Mouse (Mus musculus): ENCODE measurements at regions not wholly inside any gene's neighbourhood (a gene's known extent, or its start where the extent isn't known, plus 50 kb on each side); places are given as distances from the start of the nearest gene placed in this dataset.
A peak's percentile ranks its signal among the peaks of the same experiment; 100 is the strongest.
"Not testable (repeated sequence)": the region's sequence is repeated elsewhere in the genome, so short reads cannot be mapped to it uniquely, and the experiment has no call there.

DNA sequence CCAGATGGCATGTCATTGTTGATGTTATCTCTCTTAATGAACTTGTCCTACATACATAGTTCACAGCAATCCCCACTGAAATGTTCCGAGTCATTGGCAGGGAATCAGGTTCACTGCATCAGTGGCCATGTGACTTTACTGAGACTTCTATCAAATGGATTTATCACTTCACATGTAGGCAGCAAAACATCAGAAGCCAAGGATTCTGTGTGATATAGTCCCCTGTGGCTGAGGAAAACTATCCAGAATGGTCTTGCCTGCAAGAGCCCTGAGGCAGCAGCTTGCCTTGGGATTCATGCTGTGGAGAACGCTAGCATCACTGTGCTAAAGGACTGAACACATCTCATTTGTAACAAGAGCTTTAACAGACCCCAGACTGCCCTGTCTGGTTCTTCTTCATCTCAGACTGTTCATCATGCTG lies 1468.2 kb downstream of the Zfp704 start:
- H3K9me3 ChIP-seq: no peaks in the 10 kb centered on the region
- no peaks in the 10 kb centered on the region for H3K4me1 ChIP-seq
- H3K27ac ChIP-seq: no peak overlapping the region
- no peak overlapping the region for H3K4me2 ChIP-seq (replicated peaks)
- no peak overlapping the region for H3K9ac ChIP-seq
- 54% methylated on average over 2 of the region's 2 CpGs for WGBS
- H3K36me3 ChIP-seq: no peaks in the 10 kb centered on the region
- H3K4me3 ChIP-seq: no peak overlapping the region
- no peak for ATAC-seq (ENCODE audit: low FRiP score, low read depth)
- no peaks in the 10 kb centered on the region for H3K27me3 ChIP-seq

DNA sequence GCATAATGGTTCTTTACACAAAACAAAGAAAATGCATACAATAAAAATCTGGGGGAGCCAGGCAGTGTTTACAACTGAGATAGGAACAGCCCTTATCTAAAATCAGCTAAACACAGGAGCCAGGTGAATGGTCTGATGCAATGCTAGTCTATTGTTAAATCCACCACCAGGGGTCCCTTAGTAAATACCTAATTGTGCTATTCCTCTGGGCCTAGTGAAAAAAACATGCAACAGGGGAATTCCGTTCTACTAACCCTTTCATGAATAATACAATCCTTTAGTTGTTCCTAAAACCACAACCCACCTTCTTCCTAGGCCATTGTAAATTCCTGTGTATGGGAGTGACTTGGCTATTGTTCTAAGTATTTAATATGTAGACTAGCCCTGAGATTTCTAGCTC lies 1486.2 kb downstream of the Zfp704 start:
- H3K27me3 ChIP-seq; ATAC-seq (ENCODE audit: low FRiP score, low read depth); H3K9ac ChIP-seq; H3K36me3 ChIP-seq; H3K27ac ChIP-seq; H3K4me3 ChIP-seq; H3K4me2 ChIP-seq (replicated peaks); H3K9me3 ChIP-seq; H3K4me1 ChIP-seq: not testable (repeated sequence)
- 53% methylated on average over 1 of the region's 1 CpGs for WGBS

- 67% methylated on average over 3 of the region's 3 CpGs for WGBS
- Histone ChIP-seq H3K4me3 (no peak overlapping the region), H3K4me2 (replicated peaks) (no peak overlapping the region)
These were observed 1486.7 kb downstream of the Zfp704 start for GRCm38 (mm10) chr3:8123141-8123540.

DNA sequence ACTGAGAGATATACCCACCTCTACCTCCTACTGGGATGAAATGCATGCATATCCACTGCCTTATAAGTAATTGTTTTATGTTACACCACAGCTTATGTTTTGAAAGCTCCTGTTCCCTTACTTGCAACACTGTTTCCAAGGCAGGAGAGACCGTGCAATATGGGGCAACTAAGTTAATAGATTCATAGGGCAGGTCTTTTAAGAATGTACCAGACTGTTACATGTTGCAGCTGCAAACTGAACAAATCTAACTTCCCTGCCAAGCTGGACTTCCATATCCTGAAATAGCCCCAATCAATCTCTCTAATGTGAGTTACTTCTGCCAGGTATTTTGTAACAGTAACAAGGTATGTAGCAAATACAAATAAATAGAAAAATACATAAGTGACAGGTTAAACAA lies 1478.0 kb upstream of the 1700008P02Rik start:
- 92% methylated on average over 1 of the region's 1 CpGs for WGBS
- no peaks in the 10 kb centered on the region for H3K4me1 ChIP-seq
- ATAC-seq (ENCODE audit: low FRiP score, low read depth): no peak

More at GRCm38 (mm10) chr3:8123141-8123540, 1486.7 kb downstream of the Zfp704 start:
- Histone ChIP-seq H3K36me3 (no peaks in the 10 kb centered on the region), H3K9me3 (no peaks in the 10 kb centered on the region), H3K27me3 (no peaks in the 10 kb centered on the region), H3K4me1 (no peaks in the 10 kb centered on the region), H3K9ac (no peak overlapping the region), H3K27ac (no peak overlapping the region)
- ATAC-seq (ENCODE audit: low FRiP score, low read depth): no peak

GRCm38 (mm10) chr3:8084749-8085148 lies 1464.5 kb upstream of the 1700008P02Rik start:
- no peaks in the 10 kb centered on the region for H3K9me3 ChIP-seq
- no peak overlapping the region for H3K4me2 ChIP-seq (replicated peaks)
- no peak overlapping the region for H3K27ac ChIP-seq
- no peaks in the 10 kb centered on the region for H3K36me3 ChIP-seq
- WGBS: 69% methylated on average over 2 of the region's 2 CpGs
- no peaks in the 10 kb centered on the region for H3K4me1 ChIP-seq
- ATAC-seq (ENCODE audit: low FRiP score, low read depth): no peak
- H3K4me3 ChIP-seq: no peak overlapping the region
- no peak overlapping the region for H3K9ac ChIP-seq
- no peaks in the 10 kb centered on the region for H3K27me3 ChIP-seq

More for the DNA sequence above, 1478.0 kb upstream of the 1700008P02Rik start:
- no peak overlapping the region for H3K27ac ChIP-seq
- H3K9me3 ChIP-seq: no peaks in the 10 kb centered on the region
- no peak overlapping the region for H3K4me3 ChIP-seq
- no peaks in the 10 kb centered on the region for H3K36me3 ChIP-seq
- H3K27me3 ChIP-seq: no peaks in the 10 kb centered on the region
- no peak overlapping the region for H3K9ac ChIP-seq
- H3K4me2 ChIP-seq (replicated peaks): no peak overlapping the region

GRCm38 (mm10) chr3:8053711-8054110 lies 1433.5 kb upstream of the 1700008P02Rik start:
- H3K4me1 ChIP-seq: no peaks in the 10 kb centered on the region
- no peak overlapping the region for H3K9ac ChIP-seq
- H3K4me3 ChIP-seq: no peak overlapping the region
- H3K27ac ChIP-seq: no peak overlapping the region
- no peak for ATAC-seq (ENCODE audit: low FRiP score, low read depth)
- H3K9me3 ChIP-seq: no peaks in the 10 kb centered on the region
- H3K4me2 ChIP-seq (replicated peaks): no peak overlapping the region
- no peaks in the 10 kb centered on the region for H3K27me3 ChIP-seq
- no peaks in the 10 kb centered on the region for H3K36me3 ChIP-seq

- 77% methylated on average over 4 of the region's 4 CpGs for WGBS
- Histone ChIP-seq H3K9ac (no peak overlapping the region), H3K4me3 (no peak overlapping the region), H3K4me2 (replicated peaks) (no peak overlapping the region), H3K36me3 (no peaks in the 10 kb centered on the region), H3K9me3 (no peaks in the 10 kb centered on the region), H3K27me3 (no peaks in the 10 kb centered on the region), H3K4me1 (no peaks in the 10 kb centered on the region), H3K27ac (no peak overlapping the region)
- no peak for ATAC-seq (ENCODE audit: low FRiP score, low read depth)
These were observed 1430.9 kb upstream of the 1700008P02Rik start for GRCm38 (mm10) chr3:8051167-8051566.

DNA sequence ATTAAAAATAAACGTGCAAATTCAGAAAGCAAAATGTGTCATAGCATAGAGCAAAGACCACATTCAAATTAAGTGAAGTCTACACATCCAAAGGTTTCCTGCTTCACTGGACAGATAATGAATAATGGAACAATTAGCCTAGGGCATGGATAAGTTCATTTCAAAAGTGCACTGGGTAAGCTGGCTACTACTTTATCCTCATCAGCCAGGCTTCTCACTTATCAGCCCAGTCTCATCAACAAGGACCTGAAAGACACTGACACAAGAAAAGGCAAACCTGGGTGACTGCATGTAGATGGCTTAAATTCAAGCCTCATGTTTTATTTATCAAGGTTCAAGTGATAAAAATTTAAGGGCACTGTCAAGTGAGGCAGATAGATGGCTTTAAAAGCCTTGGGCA lies 1429.5 kb upstream of the 1700008P02Rik start:
- Histone ChIP-seq H3K27ac (no peak overlapping the region), H3K36me3 (no peaks in the 10 kb centered on the region), H3K4me3 (no peak overlapping the region), H3K9me3 (no peaks in the 10 kb centered on the region), H3K9ac (no peak overlapping the region), H3K4me1 (no peaks in the 10 kb centered on the region), H3K4me2 (replicated peaks) (no peak overlapping the region), H3K27me3 (no peaks in the 10 kb centered on the region)
- 67% methylated on average over 1 of the region's 1 CpGs for WGBS
- no peak for ATAC-seq (ENCODE audit: low FRiP score, low read depth)

- H3K36me3 ChIP-seq: no peaks in the 10 kb centered on the region
- no peak overlapping the region for H3K27ac ChIP-seq
- no peaks in the 10 kb centered on the region for H3K9me3 ChIP-seq
- no peak overlapping the region for H3K4me3 ChIP-seq
- no peak overlapping the region for H3K9ac ChIP-seq
- H3K4me1 ChIP-seq: no peaks in the 10 kb centered on the region
- 55% methylated on average over 3 of the region's 3 CpGs for WGBS
- no peak overlapping the region for H3K4me2 ChIP-seq (replicated peaks)
- no peak for ATAC-seq (ENCODE audit: low FRiP score, low read depth)
- no peaks in the 10 kb centered on the region for H3K27me3 ChIP-seq
These were observed 1426.1 kb upstream of the 1700008P02Rik start for GRCm38 (mm10) chr3:8046348-8046747.

DNA sequence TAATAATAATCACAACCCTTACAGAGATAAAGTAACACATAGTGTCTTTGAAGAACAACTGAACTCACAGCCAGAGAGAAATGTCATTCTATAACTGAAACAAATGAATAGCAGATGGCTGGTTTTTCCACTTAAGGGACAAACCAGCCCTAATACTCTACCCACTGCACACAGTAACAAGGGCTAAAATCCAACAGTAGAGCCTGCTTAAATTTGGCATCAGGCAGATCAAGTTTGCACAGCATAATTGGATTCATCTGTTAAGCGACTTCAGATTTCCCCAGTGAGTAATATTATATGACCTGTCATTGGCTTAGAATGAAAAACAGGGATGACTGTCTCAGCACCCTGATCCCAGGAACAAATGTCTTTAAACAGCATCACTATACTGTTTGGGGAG lies 1416.5 kb upstream of the 1700008P02Rik start:
- no peak overlapping the region for H3K9ac ChIP-seq
- no peak overlapping the region for H3K4me2 ChIP-seq (replicated peaks)
- no peaks in the 10 kb centered on the region for H3K27me3 ChIP-seq
- 23% methylated on average over 1 of the region's 1 CpGs for WGBS
- ATAC-seq (ENCODE audit: low FRiP score, low read depth): peak; percentile 66; the same call in 1 of the 2 replicates
- no peak overlapping the region for H3K27ac ChIP-seq
- no peaks in the 10 kb centered on the region for H3K9me3 ChIP-seq
- H3K4me3 ChIP-seq: no peak overlapping the region
- peaks cover 15% of the 10 kb centered on the region for H3K4me1 ChIP-seq
- H3K36me3 ChIP-seq: no peaks in the 10 kb centered on the region

- peaks cover 15% of the 10 kb centered on the region for H3K4me1 ChIP-seq
- H3K36me3 ChIP-seq: no peaks in the 10 kb centered on the region
- 69% methylated on average over 14 of the region's 14 CpGs for WGBS
- ATAC-seq (ENCODE audit: low FRiP score, low read depth): no peak
- H3K4me2 ChIP-seq (replicated peaks): no peak overlapping the region
- H3K27me3 ChIP-seq: no peaks in the 10 kb centered on the region
- no peaks in the 10 kb centered on the region for H3K9me3 ChIP-seq
- H3K9ac ChIP-seq: no peak overlapping the region
- H3K4me3 ChIP-seq: no peak overlapping the region
- no peak overlapping the region for H3K27ac ChIP-seq
These were observed 1415.0 kb upstream of the 1700008P02Rik start for GRCm38 (mm10) chr3:8035091-8035729.

DNA sequence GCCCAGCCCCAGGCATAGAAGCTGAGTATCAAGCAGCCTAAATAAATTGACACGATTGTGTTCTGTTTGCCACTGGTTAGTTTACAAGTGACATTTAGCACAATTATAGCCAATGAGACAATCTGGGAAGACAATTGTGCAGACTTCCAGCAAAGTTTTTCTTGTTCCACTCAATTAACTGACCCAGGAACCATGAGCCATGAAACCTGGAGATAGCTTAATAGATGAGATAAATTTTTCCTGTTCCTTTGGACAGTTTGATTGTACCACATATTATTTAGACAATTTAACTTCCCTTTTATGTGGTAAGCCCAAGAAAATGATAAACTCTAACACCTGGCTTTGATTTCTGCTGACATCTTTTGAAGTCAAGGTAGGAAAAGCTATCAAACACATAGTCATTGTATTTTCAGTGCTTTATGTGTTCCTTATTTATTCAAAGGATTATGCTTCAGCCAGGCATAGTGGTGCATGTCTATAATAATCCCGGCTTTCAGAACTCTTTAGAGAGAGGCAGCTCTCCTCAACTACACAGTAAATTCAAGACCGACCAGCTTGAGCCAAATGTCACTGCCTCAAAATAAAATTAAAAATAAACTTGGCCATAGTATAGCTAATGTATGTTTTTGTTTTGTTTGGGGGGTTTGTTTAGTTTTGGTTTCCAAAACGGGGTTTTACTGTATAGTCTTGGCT lies 1406.2 kb upstream of the 1700008P02Rik start:
- no peaks in the 10 kb centered on the region for H3K27me3 ChIP-seq
- H3K9me3 ChIP-seq: no peaks in the 10 kb centered on the region
- 43% methylated on average over 4 of the region's 4 CpGs for WGBS
- no peak overlapping the region for H3K4me2 ChIP-seq (replicated peaks)
- no peaks in the 10 kb centered on the region for H3K36me3 ChIP-seq
- no peak for ATAC-seq (ENCODE audit: low FRiP score, low read depth)
- H3K27ac ChIP-seq: no peak overlapping the region
- H3K4me1 ChIP-seq: no peaks in the 10 kb centered on the region
- no peak overlapping the region for H3K4me3 ChIP-seq
- no peak overlapping the region for H3K9ac ChIP-seq

DNA sequence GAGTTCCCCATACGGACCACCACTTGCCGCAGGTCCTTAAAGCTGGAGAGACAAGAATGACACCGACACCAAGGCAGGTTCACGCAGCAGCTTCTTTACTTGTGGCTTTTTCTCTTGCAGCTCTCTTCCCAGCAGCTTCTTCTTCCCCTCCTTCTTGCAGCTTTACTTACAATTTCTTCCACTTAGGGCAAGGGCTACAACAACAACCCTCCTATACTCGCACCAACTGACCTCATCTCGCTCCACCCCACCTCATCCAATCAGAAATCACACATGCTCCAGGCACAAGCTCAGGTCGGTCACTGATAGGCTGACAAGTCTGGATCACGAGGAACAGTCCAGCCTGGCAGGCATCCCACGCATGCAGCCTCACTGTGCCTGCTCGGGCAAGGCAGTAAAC lies 1402.4 kb upstream of the 1700008P02Rik start:
- Histone ChIP-seq H3K36me3 (no peaks in the 10 kb centered on the region), H3K4me1 (no peaks in the 10 kb centered on the region), H3K4me3 (no peak overlapping the region), H3K4me2 (replicated peaks) (no peak overlapping the region), H3K9ac (no peak overlapping the region), H3K27ac (no peak overlapping the region), H3K9me3 (peaks cover 9% of the 10 kb centered on the region; the same call in 1 of the 2 replicates), H3K27me3 (no peaks in the 10 kb centered on the region)
- 84% methylated on average over 10 of the region's 10 CpGs for WGBS
- no peak for ATAC-seq (ENCODE audit: low FRiP score, low read depth)

All from limb, embryonic 13.5 days (tissue).